In genomic region chr2:97467664-97468063, GRCm38 (mm10) we compare ENCODE assay signal across 11 mouse cellular contexts.
DNase-seq lines count a peak whose midpoint lies in the region; ATAC-seq and TF ChIP-seq lines count a peak whose summit lies in the region.
"Had no signal": no experiment of that assay in that cellular context is flagged by ENCODE, and none has a peak within 500 bp of the region (broad histone marks: within the 10 kb centered on the region; RNA-seq: fewer than 3 reads in every experiment).

No protein-coding gene starts in this region.

- no peak for TF ChIP-seq CTCF in gastrocnemius, adult 2 months (IDR thresholded peaks at IDR 0.05)
- no peak for TF ChIP-seq CTCF in C2C12 (IDR thresholded peaks at IDR 0.05; ENCODE audit: control insufficient read depth, insufficient read depth, insufficient read length)

- H3K9me3 ChIP-seq in forebrain, embryonic 16.5 days (ENCODE audit: control insufficient read depth, low read length) = no peaks in the 10 kb centered on the region
- H3K9me3 ChIP-seq in liver, embryonic 15.5 days (replicated peaks) = no peaks in the 10 kb centered on the region
- H3K9me3 ChIP-seq: megakaryocyte, embryonic 14.5 days had no signal

- H3K4me1 ChIP-seq in forebrain, embryonic 16.5 days (replicated peaks; ENCODE audit: control insufficient read depth, insufficient read depth, low read length) = peaks cover 5% of the 10 kb centered on the region
- H3K4me1 ChIP-seq in liver, embryonic 15.5 days (replicated peaks) = peaks cover 3% of the 10 kb centered on the region; the same call in 1 of the 2 replicates

- peak overlapping the region; percentile 76 for H3K27ac ChIP-seq in gastrocnemius, adult 2 months
- H3K27ac ChIP-seq in forebrain, embryonic 16.5 days (ENCODE audit: low read length) = peak overlapping the region; percentile 93
- no peak overlapping the region for H3K27ac ChIP-seq in liver, embryonic 15.5 days (replicated peaks)

- peak overlapping the region; percentile 73 for H3K4me3 ChIP-seq in gastrocnemius, adult 2 months
- peak overlapping the region; percentile 65 for H3K4me3 ChIP-seq in C2C12 (ENCODE audit: insufficient read depth, poor library complexity, severe bottlenecking)
- H3K4me3 ChIP-seq in forebrain, embryonic 16.5 days (replicated peaks; ENCODE audit: low read length) = peak overlapping the region; percentile 70
- no peak overlapping the region for H3K4me3 ChIP-seq in liver, embryonic 15.5 days (replicated peaks)

- H3K4me2 ChIP-seq in forebrain, embryonic 16.5 days (ENCODE audit: low read length) = peak overlapping the region; percentile 87
- peak overlapping the region; percentile 50; the same call in 1 of the 2 replicates for H3K4me2 ChIP-seq in liver, embryonic 15.5 days

- 2% methylated on average over 8 of the region's 8 CpGs for WGBS in forebrain, embryonic 16.5 days
- WGBS in liver, embryonic 15.5 days (ENCODE audit: insufficient replicate concordance) = 10% methylated on average over 8 of the region's 8 CpGs

- peak overlapping the region; percentile 77 for H3K9ac ChIP-seq in forebrain, embryonic 16.5 days (replicated peaks; ENCODE audit: low read depth, low read length)
- no peak overlapping the region for H3K9ac ChIP-seq in liver, embryonic 15.5 days

- intact Hi-C loops in gastrocnemius, adult 2 months (cut with DNase I) = no loop called here

- no peaks in the 10 kb centered on the region for H3K36me3 ChIP-seq in C2C12 (ENCODE audit: control insufficient read depth, insufficient read depth)
- H3K36me3 ChIP-seq in forebrain, embryonic 16.5 days (ENCODE audit: control insufficient read depth, insufficient read depth) = no peaks in the 10 kb centered on the region
- no peaks in the 10 kb centered on the region for H3K36me3 ChIP-seq in liver, embryonic 15.5 days (replicated peaks)

- peak overlapping the region; percentile 57 for H3ac ChIP-seq in C2C12 (ENCODE audit: control insufficient read depth, insufficient read length, low read depth)

- H3K79me3 ChIP-seq in C2C12 (ENCODE audit: low read depth) = peaks cover 31% of the 10 kb centered on the region

- ATAC-seq in forebrain, embryonic 16.5 days = no peak
- ATAC-seq in liver, embryonic 15.5 days (ENCODE audit: insufficient read depth) = no peak

- no peak for DNase-seq in gastrocnemius, adult 2 months
- DNase-seq in gastrocnemius, postnatal 25 days = no peak
- DNase-seq in natural killer cell, adult 2 months (ENCODE audit: low spot score in 2 of 2) = no peak
- DNase-seq in kidney, adult 9 months = no peak
- DNase-seq in testis, postnatal 14 days (ENCODE audit: low spot score) = no peak
- DNase-seq: adrenal gland, adult 2 months; thymus, postnatal 25 days had no signal

- peaks cover 56% of the 10 kb centered on the region for H3K79me2 ChIP-seq in C2C12 (ENCODE audit: control insufficient read depth, insufficient read depth)

- H3K27me3 ChIP-seq in C2C12 (ENCODE audit: control insufficient read depth, insufficient read depth, insufficient read length) = no peaks in the 10 kb centered on the region
- H3K27me3 ChIP-seq in forebrain, embryonic 16.5 days (replicated peaks; ENCODE audit: control insufficient read depth, insufficient read depth, low read length) = no peaks in the 10 kb centered on the region
- H3K27me3 ChIP-seq in liver, embryonic 15.5 days = peaks cover 23% of the 10 kb centered on the region

TF ChIP-seq in C2C12, 6 proteins besides CTCF, POLR2A, EP300 and RAD21:
- TF ChIP-seq MYOD1 (IDR thresholded peaks at IDR 0.05; ENCODE audit: control insufficient read depth, insufficient read length, low read depth) = no peak
- no peak for TF ChIP-seq MAX (IDR thresholded peaks at IDR 0.05)
- TF ChIP-seq MYOG (IDR thresholded peaks at IDR 0.05; ENCODE audit: control insufficient read depth, extremely low read depth, insufficient read length) = no peak
- no peak for TF ChIP-seq CEBPB (IDR thresholded peaks at IDR 0.05; ENCODE audit: low read depth)
- no peak for TF ChIP-seq FOSL1 (IDR thresholded peaks at IDR 0.05; ENCODE audit: insufficient read depth, low read length, poor library complexity, severe bottlenecking)
- no peak for TF ChIP-seq USF1 (IDR thresholded peaks at IDR 0.05; ENCODE audit: low read depth)
